In the genomic region with DNA sequence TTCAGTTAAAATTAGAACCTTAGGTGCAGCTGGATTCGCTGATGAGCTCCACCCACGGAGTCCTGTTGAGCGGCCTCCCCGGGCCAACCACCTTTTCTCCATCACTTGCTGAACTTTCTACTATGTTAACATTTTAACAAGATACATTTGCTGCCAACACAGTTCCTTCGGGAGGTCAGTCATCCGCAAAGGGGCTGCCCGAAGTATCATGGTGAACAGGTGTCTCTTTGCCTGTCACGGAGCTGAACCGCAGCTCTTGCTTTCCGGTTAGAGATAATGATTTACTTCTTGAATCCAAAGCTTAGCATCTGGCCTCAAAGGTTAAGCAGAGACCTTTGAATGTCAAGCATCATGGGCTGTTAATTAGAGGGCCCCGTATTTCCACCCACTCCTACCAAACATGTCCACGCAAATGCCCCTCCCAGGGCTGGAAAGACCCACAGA, we compare ENCODE assay signal across 12 mouse cellular contexts.
DNase-seq lines count a peak whose midpoint lies in the region; ATAC-seq and TF ChIP-seq lines count a peak whose summit lies in the region.
"Had no signal": no experiment of that assay in that cellular context is flagged by ENCODE, and none has a peak within 500 bp of the region (broad histone marks: within the 10 kb centered on the region; RNA-seq: fewer than 3 reads in every experiment).

No protein-coding gene starts in this region.

- H3K9me3 ChIP-seq in heart, embryonic 16.5 days (replicated peaks; ENCODE audit: control insufficient read depth, low read length) = no peaks in the 10 kb centered on the region
- no peaks in the 10 kb centered on the region for H3K9me3 ChIP-seq in kidney, postnatal 0 days (replicated peaks; ENCODE audit: low read length)
- H3K9me3 ChIP-seq: forebrain, embryonic 15.5 days; midbrain, embryonic 10.5 days had no signal

- peak overlapping the region; percentile 33; the same call in 1 of the 2 replicates for H3K4me2 ChIP-seq in heart, embryonic 16.5 days (ENCODE audit: low read depth, low read length)
- H3K4me2 ChIP-seq in kidney, postnatal 0 days (ENCODE audit: low read length) = no peak overlapping the region
- H3K4me2 ChIP-seq: forebrain, embryonic 15.5 days had no signal

- H3K4me1 ChIP-seq in heart, embryonic 16.5 days (ENCODE audit: control insufficient read depth, insufficient read depth, low read length) = peaks cover 18% of the 10 kb centered on the region
- peaks cover 9% of the 10 kb centered on the region for H3K4me1 ChIP-seq in kidney, postnatal 0 days (replicated peaks; ENCODE audit: insufficient read depth, low read length)

- 43% methylated on average over 12 of the region's 12 CpGs for WGBS in heart, embryonic 16.5 days
- 17% methylated on average over 12 of the region's 12 CpGs for WGBS in kidney, postnatal 0 days

- no peak overlapping the region for H3K9ac ChIP-seq in heart, embryonic 16.5 days (ENCODE audit: low read length)
- H3K9ac ChIP-seq in kidney, postnatal 0 days (ENCODE audit: low read depth, low read length) = no peak overlapping the region
- H3K9ac ChIP-seq: forebrain, embryonic 15.5 days had no signal

- H3K4me3 ChIP-seq in heart, embryonic 16.5 days (ENCODE audit: low read length) = no peak overlapping the region
- no peak overlapping the region for H3K4me3 ChIP-seq in kidney, postnatal 0 days (replicated peaks; ENCODE audit: low read depth, low read length)
- H3K4me3 ChIP-seq: forebrain, embryonic 15.5 days; midbrain, embryonic 10.5 days had no signal

- no peak for ATAC-seq in heart, embryonic 16.5 days (replicated peaks; ENCODE audit: extremely low read depth, insufficient read depth, low FRiP score)
- peak; percentile 9; the same call in 1 of the 2 replicates for ATAC-seq in common myeloid progenitor, adult 5-6 weeks (replicated peaks; ENCODE audit: low read depth, poor library complexity, severe bottlenecking)
- ATAC-seq in kidney, postnatal 0 days (replicated peaks; ENCODE audit: low FRiP score, low read depth) = peak; percentile 73
- 0 out of 2 replicates have a peak, but pooled peaks have one; percentile 12 for ATAC-seq in megakaryocyte progenitor cell, adult 5-6 weeks (replicated peaks; ENCODE audit: poor library complexity)
- ATAC-seq: forebrain, embryonic 15.5 days had no signal

- H3K27ac ChIP-seq in heart, embryonic 16.5 days (ENCODE audit: low read length) = no peak overlapping the region
- peak overlapping the region; percentile 63; the same call in 1 of the 2 replicates for H3K27ac ChIP-seq in kidney, postnatal 0 days
- H3K27ac ChIP-seq: forebrain, embryonic 15.5 days; midbrain, embryonic 10.5 days had no signal

- no peaks in the 10 kb centered on the region for H3K36me3 ChIP-seq in heart, embryonic 16.5 days (ENCODE audit: control insufficient read depth, insufficient read depth)
- no peaks in the 10 kb centered on the region for H3K36me3 ChIP-seq in kidney, postnatal 0 days (ENCODE audit: insufficient read depth, low read length)
- H3K36me3 ChIP-seq: forebrain, embryonic 15.5 days; midbrain, embryonic 10.5 days had no signal

- DNase-seq in heart, adult 8-10 months (ENCODE audit: low spot score) = no peak
- peak; percentile 78 for DNase-seq in kidney, postnatal 0 days (ENCODE audit: low spot score)
- DNase-seq in layer of hippocampus, adult 18-20 months (ENCODE audit: low spot score in 2 of 2) = no peak
- no peak for DNase-seq in c-Kit-positive CD71-positive TER-119-positive erythroid progenitor cells, embryonic 14.5 days (ENCODE audit: low spot score)
- no peak for DNase-seq in frontal cortex, adult 2 months (ENCODE audit: extremely low spot score in 1 of 2, low spot score in 1 of 2)
- DNase-seq: right cerebral cortex, postnatal 4 days; thymus, postnatal 25 days had no signal

- no peak for TF ChIP-seq CTCF in kidney, postnatal 0 days (IDR thresholded peaks at IDR 0.05; ENCODE audit: low read depth)

- H3K27me3 ChIP-seq in heart, embryonic 16.5 days (ENCODE audit: control insufficient read depth, insufficient read depth, low read length) = no peaks in the 10 kb centered on the region
- no peaks in the 10 kb centered on the region for H3K27me3 ChIP-seq in kidney, postnatal 0 days (ENCODE audit: insufficient read depth, low read length)
- H3K27me3 ChIP-seq: forebrain, embryonic 15.5 days had no signal
